Mouse (Mus musculus): ENCODE results near the gene Podn.
A peak's percentile ranks its signal among the peaks of the same experiment; 100 is the strongest.

Podn gene

DNA sequence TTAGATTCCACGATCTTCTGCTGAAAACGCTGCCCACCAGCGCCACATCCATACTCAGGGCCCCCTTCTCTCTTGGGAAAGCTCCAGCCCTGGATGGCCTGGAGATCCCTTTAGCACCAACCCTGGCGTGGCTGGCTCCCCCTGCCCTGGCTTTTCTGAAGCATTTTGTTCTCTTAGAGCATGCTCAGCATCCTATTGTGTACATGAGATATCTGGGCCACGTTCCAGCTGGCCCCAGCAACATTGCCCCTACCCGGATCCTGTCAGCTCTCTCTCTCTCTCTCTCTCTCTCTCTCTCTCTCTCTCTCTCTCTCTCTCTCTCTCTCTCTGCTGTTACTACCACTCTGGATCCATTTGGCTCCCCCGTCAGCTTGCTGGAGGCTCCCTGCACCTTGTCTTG lies 90.9 kb downstream of the Podn start:
- DNase-seq (ENCODE audit: low spot score), result no peak

DNA sequence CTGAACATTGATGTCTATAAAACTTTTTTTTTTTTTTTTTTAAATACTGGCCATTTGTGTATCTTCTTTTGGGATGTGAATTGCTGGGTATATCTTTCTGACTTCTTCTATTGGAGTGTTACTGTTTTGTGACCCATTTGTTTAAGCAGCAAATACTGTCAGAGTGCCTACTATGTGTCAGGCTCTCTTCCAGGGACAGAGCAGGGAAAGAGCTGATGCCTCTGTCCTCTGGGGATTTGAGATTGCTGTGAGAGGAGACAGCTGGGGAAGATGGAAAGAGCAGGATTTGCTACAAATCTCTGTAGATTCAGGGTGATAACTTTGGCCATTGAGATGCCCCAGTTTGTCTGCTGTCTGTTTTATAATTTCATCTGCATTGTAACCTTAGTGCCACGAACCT lies 96.9 kb downstream of the Podn start:
- DNase-seq (ENCODE audit: low spot score), result no peak

DNA sequence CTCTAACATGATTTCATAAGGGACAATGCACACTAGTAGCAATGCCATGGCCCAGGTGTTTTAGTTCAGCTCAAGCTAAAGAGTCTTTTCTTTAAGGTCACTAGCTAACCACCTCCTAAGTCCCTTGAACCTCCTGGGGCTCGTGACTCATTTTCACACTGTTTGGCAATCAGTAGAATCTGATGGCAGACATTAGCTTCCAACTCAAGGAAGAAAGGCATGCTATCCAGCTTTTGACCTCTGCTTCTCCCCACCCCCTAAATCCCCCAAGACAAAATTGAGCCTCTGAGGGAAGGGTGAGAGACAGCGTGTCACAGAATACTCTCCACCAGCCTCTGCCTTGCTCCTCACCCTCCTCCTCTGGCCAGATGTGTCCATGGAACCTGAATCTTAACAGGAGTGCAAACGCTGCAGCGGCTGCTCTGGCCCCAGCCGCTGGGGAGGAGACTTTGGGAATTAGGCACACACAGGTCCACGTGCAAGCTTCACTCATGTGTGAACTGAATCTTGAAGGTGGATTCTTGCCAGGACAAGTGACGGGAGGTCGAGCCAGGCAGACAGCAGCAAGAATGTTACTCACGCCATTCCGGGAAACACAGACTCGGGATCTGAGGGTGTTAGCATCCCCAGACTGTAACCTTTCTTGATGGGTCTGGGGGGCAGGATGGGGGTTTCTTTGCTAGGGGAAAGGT lies 97.5 kb downstream of the Podn start:
- DNase-seq (ENCODE audit: low spot score), result no peak

DNA sequence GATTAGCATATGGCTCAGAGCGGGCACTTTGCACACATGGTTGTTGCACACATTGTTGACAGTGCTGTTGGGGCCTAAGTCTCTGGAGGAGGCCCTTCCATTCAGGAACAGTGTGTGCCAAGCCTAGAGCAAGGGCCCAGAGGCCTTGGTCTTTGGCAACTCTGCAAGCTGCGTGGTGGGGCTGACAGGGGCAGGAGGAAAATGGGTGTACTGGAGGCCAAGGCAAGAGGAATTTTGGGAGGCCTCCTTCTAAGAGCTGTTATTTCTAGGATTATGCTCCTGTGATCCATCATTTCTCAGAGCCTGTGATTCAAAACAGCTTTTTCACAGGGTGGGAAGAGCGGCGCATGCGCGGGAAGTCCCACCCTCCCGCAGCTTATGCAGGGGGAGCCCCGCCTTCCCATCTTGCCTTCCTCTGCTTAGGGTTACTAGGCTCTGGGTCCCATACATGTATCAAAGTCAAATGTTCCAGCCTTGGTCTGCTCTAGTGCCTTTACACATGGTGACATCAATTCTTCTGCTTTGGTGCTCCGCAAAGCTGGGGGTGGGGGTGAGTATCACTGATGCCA lies 99.7 kb downstream of the Podn start:
- DNase-seq (ENCODE audit: low spot score), result no peak

- DNase-seq (ENCODE audit: low spot score), result no peak
These were observed 100.5 kb downstream of the Podn start for GRCm38 (mm10) chr4:107995727-107996126.

DNA sequence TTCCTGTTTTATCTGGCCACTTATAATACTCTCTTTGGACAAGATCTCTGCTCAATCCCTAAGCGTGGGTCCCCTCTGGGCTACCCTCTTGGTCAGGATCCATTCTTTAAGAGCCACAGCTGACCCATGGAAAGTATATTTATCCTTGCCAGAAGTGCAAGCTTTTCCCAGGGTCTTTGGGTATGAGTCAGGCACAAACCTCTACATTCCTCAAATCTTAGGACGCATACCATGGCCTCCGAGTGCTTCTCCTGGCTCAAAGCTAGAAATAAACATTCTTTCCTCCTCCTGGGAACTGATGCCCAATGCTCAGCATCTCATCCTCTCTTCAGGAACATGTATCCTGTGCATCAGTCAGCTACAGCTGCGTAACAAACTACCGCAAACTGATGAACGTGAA lies 101.2 kb downstream of the Podn start:
- DNase-seq (ENCODE audit: low spot score), result no peak

DNA sequence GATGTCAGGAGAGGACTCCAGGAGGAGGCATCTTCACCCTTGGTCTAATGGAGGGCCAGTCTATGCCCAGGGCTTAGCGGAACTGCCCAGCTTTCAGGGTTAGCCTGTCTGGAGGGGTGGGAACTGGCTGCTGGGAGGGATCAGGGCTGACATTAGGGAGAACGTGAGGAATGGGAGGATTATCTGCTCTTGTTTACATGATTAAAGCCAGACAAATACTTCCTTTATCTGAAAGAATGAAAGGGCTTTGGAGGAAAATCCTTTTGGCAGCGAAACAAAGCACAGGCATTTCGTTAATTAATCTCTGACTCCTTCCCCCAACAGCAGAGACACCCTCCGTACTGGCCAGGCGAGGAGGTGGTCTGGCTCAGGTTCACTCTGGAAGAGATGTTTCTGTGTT lies 104.4 kb downstream of the Podn start:
- peak; percentile 34 for DNase-seq (ENCODE audit: low spot score)

DNA sequence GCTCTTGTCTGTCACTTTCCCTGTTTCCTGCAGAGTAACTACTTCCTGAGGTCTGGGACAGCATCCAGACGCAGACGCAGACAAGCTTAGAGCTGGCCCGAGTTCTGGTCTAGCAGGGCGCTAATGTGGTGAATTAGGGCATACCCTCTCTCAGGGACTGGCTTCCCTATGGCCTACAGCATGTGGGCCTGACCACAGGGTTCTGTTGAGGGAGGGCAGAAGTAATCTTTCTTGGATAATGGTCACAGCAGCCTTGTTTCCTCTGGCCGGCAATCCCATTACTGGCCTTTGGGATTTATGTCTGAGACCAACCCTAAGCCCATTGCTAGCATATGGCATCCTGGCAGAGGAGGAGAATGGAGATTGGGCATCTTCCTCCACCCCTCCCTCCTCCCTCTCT lies 105.4 kb downstream of the Podn start:
- DNase-seq (ENCODE audit: low spot score), result peak; percentile 24

DNA sequence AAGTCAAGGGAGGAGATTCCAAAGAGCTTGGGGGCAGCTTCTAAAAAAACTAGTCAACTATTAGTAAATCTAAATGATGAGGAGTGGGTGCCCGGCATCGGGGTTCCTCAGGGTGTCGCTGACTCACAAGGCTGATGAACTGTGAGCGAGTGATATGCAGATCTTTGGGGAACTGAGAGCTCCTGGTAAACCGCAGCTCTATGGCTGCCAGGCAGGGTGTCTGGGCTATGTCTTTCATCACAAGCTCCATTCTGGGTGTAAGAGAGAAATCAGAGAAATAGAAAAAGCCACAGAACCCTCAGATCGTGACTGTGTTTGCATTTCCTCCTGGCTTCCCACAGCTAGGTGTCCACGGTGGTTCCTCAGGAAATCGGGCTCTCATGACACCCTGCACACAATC lies 107.3 kb downstream of the Podn start:
- no peak for DNase-seq (ENCODE audit: low spot score)

DNA sequence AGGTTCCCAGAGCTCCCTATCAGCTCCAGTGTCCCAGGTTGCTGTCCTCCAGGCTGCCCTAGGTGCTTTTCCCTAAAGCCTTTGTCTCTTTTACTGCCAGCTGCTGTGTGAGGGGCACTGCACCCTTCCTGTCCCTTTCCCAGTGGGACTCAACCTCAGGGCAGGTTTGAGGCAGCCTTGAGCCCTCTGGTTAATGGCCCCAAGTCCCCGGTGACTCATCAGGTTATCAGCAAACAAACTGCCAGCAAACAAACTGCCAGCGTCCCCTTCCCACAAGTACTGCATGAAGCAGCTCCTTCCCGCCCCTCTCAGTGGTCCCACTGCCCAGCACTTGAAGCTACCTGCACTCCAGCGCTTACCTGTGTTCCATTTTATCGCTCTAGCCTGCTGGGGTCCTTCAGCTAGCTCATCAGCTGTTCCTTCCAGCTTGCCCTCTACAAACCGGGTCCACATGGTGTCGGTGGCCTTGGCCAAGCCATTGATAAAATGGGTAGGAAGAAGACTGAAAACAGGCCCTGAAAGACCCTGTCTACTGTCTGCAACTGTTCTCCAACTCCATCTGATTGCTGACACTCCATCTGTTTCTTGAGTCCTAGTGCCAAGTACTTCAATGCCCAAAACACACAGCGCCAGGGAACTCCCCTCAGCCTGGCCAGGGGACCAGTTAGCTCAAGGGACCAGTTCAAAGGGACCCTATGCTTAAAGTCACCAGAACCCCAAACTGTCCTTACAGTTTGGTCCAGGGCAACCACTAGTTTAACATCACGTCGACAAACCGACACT lies 109.7 kb downstream of the Podn start:
- no peak for DNase-seq (ENCODE audit: low spot score)

DNA sequence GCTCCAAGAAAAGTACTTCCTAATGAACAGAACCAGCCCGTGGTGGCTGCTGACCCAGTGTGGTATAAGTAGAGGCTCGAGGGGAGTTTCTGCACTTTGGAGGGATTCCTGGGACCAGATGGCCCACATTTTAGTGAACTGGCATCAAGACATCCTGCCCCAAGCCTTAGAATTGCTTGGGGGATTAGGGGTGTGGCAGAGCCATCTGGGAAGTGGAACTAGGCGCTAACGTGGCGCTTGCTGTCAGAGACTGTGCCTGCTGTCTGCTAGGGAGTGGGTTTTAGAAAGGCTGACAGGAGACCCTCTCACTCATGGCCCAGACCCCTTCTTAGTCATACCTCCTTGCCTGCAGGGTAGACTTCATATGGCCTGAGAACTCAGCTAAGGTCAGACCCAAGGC lies 110.4 kb downstream of the Podn start:
- DNase-seq (ENCODE audit: low spot score), result no peak

DNA sequence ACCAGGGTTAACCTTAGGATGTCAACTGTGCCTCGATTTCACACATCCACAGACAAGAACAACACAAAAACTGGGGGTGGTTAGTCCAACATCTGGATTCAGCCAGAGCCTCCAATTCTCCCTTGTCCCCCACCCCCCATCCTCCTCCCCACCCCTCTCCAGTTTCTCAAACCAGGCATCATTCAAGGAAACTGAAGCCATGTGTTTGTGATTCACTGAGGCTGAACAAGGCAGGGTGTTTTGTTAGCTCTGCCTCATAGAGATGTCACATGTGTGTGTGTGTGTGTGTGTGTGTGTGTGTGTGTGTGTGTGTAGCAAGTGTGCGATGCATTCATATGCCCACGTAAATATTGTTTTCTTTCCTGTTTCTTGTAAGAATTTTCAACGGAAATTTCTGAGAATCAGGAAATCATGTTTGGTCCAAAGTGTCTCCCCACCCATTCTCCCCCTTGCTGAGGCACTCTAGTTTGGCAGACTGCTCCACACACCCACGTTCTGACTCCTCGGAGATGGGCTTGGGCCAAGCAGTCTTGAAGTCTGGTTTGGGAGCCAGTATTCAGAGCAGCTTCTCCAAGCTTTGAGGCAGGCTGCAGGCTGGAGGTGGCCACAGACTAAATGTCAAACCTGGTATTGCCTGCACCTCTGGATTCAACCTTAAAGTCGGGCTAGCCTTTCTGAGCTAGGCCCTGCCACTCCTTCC lies 111.8 kb downstream of the Podn start:
- DNase-seq (ENCODE audit: low spot score), result no peak

DNA sequence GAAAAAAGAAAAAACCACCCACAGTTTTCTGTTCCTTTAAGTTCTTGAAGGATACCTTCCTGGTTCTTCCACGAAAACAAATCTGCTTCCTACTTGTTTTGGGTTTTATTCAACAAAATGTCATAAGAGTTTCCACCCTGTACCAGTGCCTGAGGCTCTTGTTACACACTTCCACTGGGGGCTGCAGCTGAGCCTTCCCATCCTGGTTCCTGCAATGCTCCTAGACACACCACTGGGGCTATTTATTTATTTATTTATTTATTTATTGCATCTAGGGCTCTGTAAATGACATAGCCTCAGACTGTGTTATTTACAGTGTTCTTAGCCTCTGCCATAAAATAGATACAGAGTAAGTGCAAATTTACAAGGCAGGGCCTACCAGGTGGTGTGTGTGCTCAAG lies 112.5 kb downstream of the Podn start:
- DNase-seq (ENCODE audit: low spot score), result no peak

DNA sequence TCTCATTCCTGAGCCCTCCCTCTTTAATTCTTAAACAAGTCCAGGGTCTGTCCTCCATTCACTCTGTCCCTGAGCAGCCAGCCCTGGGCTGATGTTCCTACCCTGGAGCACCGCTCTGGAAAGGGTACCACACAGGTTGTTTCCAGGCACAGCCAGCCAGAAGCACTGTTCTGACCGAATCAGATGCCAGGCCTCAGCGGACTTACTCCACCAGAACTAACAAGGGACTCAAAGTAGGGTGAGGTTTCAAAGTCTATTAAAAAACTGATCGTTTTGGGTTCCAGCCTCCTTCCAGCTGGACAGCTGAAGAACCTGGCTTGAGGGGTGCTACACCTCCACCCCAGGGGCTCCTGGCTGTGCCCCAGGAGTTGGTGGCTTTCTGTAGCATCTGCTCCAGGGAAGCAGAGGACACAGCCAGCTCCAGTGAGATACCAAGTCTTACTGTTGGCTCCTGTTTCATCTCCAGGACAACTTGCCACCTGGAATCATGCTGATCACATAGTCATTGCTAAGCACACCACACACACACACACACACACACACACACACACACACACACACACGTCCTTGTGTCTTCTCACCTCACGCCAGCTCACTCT lies 116.1 kb downstream of the Podn start:
- no peak for DNase-seq (ENCODE audit: low spot score)

GRCm38 (mm10) chr4:107979530-107979929 lies 116.7 kb downstream of the Podn start:
- no peak for DNase-seq (ENCODE audit: low spot score)

GRCm38 (mm10) chr4:107977593-107977992 lies 118.7 kb downstream of the Podn start:
- DNase-seq (ENCODE audit: low spot score), result no peak

DNA sequence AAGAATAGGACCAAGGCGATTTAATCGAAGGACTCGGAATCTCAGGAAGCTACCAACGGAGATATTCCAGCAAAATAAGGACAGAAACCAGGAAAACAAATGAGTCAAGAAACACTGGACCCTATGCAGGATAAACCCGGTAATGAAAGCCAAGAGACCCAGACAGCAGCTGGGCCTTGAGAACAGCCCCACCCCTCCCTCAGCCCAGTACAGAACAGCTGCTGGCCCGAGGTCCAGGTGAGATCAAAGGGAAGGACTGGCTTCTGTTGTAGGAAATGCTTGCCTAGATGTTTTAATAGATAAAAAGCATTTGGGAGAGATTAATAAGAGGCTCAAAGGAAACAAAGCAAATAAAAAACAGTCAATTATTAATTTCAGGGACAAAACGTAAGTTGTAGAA lies 121.2 kb downstream of the Podn start:
- no peak for DNase-seq (ENCODE audit: low spot score)

- DNase-seq (ENCODE audit: low spot score), result no peak
These were observed 121.7 kb downstream of the Podn start for GRCm38 (mm10) chr4:107974527-107974926.

DNA sequence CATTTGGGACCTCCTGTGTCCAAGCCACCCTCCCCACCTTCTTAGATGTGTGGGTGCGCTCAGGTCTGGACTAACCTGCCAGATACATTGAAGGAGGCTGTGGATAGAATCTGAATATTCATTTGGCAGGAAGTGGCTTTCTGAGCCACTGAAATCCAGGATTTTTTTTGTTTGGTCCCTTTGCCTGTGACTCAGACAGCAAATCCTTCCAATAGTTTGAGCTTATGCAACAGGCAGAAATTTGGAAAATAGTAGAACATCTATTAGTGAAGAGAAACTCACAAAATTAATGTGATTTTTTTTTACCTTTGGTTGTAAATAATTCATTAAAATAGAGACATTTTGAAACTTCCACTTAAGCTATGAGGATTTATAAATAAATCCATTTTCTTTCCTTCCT lies 125.1 kb downstream of the Podn start:
- DNase-seq (ENCODE audit: low spot score), result no peak

DNA sequence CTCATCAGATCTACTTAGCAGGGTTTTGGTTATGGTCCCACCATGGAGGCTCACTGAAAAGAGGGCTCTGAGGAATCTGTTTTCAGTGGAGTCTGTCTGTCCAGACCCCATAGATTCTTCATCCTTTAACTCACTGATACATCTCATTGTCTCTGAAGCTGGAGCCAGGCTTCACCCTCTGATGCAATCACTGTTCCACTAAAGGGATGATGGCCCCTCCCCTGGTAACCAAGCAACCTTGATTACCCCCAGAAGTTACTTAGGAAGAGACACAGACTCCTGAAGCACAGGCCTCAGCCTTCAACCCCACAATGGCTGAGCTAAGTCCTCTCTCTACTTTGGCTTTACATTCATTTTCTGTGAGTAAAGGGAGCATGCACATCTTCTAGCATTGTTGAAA lies 126.5 kb downstream of the Podn start:
- no peak for DNase-seq (ENCODE audit: low spot score)

- DNase-seq (ENCODE audit: low spot score), result no peak
These were observed 128.1 kb downstream of the Podn start, which contains the start of gene Slc1a7 for GRCm38 (mm10) chr4:107967966-107968682. Slc1a7 (plus strand) TSS chr4:107968332.

All from retina, embryonic 14.5 days (tissue).